Mouse (Mus musculus) heart, postnatal 0 days (tissue): ENCODE results near the gene Gga1. TPM values are rescaled to one million over a fixed set of nuclear protein-coding genes. Genes with fewer than 3 reads are reported as not detected.

Source experiments
- ATAC-seq: fragments of 200-750 bp; cut with Nextera tagmentation; 2 replicates; pipeline ENCODE4 v1.8.0; 2017; ENCODE audit warnings: low read depth, moderate number of reproducible peaks, moderate library complexity; ENCODE audit not compliant: insufficient read depth
- DNase-seq: peaks from one replicate; pipeline ENCODE4 v3.0.0-alpha.2; 2016; ENCODE audit warnings: low spot score
- H3K27ac ChIP-seq: fragments of 300-500 bp; sonication (generic); 2 replicates; pipeline ENCODE4 v1.5.1; 2014; ENCODE audit warnings: low read depth, mild to moderate bottlenecking
- H3K27me3 ChIP-seq: fragments of 300-500 bp; sonication (generic); 2 replicates; pipeline ENCODE4 v1.6.1; 2014; ENCODE audit warnings: low read length, mixed read lengths; ENCODE audit not compliant: control insufficient read depth, insufficient read depth
- H3K36me3 ChIP-seq: fragments of 300-500 bp; sonication (generic); replicated peaks from 2 replicates; pipeline ENCODE4 v1.6.1; 2014; ENCODE audit warnings: low read length, mixed read lengths; ENCODE audit not compliant: control insufficient read depth, insufficient read depth
- H3K4me1 ChIP-seq: fragments of 300-500 bp; sonication (generic); 2 replicates; pipeline ENCODE4 v1.6.1; 2014; ENCODE audit warnings: antibody characterized with exemption; ENCODE audit not compliant: control insufficient read depth, insufficient read depth
- H3K4me2 ChIP-seq: fragments of 300-500 bp; sonication (generic); 2 replicates; pipeline ENCODE4 v1.6.1; 2014; ENCODE audit warnings: low read depth, mild to moderate bottlenecking, low read length, moderate library complexity
- H3K4me3 ChIP-seq: fragments of 300-500 bp; sonication (generic); 2 replicates; pipeline ENCODE4 v1.5.1; 2014; ENCODE audit warnings: low read depth, low read length
- H3K9ac ChIP-seq: fragments of 300-500 bp; sonication (generic); replicated peaks from 2 replicates; pipeline ENCODE4 v1.6.1; 2014; ENCODE audit warnings: low read depth, low read length, mixed read lengths
- H3K9me3 ChIP-seq: fragments of 300-500 bp; sonication (generic); replicated peaks from 2 replicates; pipeline ENCODE4 v1.6.1; 2016; ENCODE audit warnings: low read length; ENCODE audit not compliant: control insufficient read depth
- CTCF ChIP-seq: IDR thresholded peaks from 2 replicates; pipeline ENCODE4 v1.5.1; 2016; ENCODE audit warnings: antibody characterized with exemption, control low read depth, low read depth
- EP300 ChIP-seq: IDR thresholded peaks from 2 replicates; pipeline ENCODE4 v1.6.1; 2016; ENCODE audit warnings: antibody characterized with exemption, low read depth
- WGBS: fragments of 180-500 bp; shearing (Covaris S2); extraction: QIAGEN DNeasy Blood & Tissue Kit; methylation state at CpG from one replicate; pipeline ENCODE4 v1.1.7; 2014; 5-methylcytosine and 5-hydroxymethylcytosine counted together
- polyA plus RNA-seq: library from polyadenylated mRNA; unstranded; fragments of >200 nt; fragmentation: Nextera tagmentation; extraction: Ambion mirVana; gene quantifications from 2 replicates; pipeline ENCODE4 v1.2.1, GENCODE M21; 2015
- total RNA-seq: library from RNA; depleted of rRNA; stranded (reverse); fragments of >200 nt; gene quantifications from 2 replicates; pipeline ENCODE4 v1.2.3, GENCODE M21; 2014; ENCODE audit warnings: low replicate concordance

The Gga1 gene
- total and polyA plus RNA-seq, 2 experiments from 2014 or later = 32.4 TPM

- TF ChIP-seq CTCF (no peak), EP300 (no peak)
- Histone ChIP-seq H3K4me2 (no peak overlapping the region), H3K9ac (no peak overlapping the region), H3K4me1 (peaks cover 4% of the 10 kb centered on the region; the same call in 1 of the 2 replicates), H3K27me3 (no peaks in the 10 kb centered on the region), H3K9me3 (no peaks in the 10 kb centered on the region), H3K27ac (no peak overlapping the region), H3K36me3 (no peaks in the 10 kb centered on the region), H3K4me3 (no peak overlapping the region)
- 51% methylated on average over 6 of the region's 6 CpGs for WGBS
- DNase-seq = no peak
- no peak for ATAC-seq
These were observed 17.3 kb upstream of the Gga1 start for GRCm38 (mm10) chr15:78859714-78860113.

GRCm38 (mm10) chr15:78862280-78862679 lies 14.7 kb upstream of the Gga1 start:
- no peaks in the 10 kb centered on the region for H3K27me3 ChIP-seq
- 80% methylated on average over 5 of the region's 5 CpGs for WGBS
- H3K4me2 ChIP-seq = no peak overlapping the region
- no peak for TF ChIP-seq CTCF
- TF ChIP-seq EP300 = no peak
- no peak overlapping the region for H3K27ac ChIP-seq
- no peak for DNase-seq
- H3K4me1 ChIP-seq = peaks cover 4% of the 10 kb centered on the region; the same call in 1 of the 2 replicates
- H3K36me3 ChIP-seq = no peaks in the 10 kb centered on the region
- no peaks in the 10 kb centered on the region for H3K9me3 ChIP-seq
- ATAC-seq = no peak
- H3K4me3 ChIP-seq = no peak overlapping the region
- H3K9ac ChIP-seq = no peak overlapping the region

GRCm38 (mm10) chr15:78863154-78863553 lies 13.8 kb upstream of the Gga1 start:
- Histone ChIP-seq H3K4me1 (peaks cover 4% of the 10 kb centered on the region; the same call in 1 of the 2 replicates), H3K27me3 (no peaks in the 10 kb centered on the region), H3K4me2 (no peak overlapping the region), H3K36me3 (no peaks in the 10 kb centered on the region), H3K27ac (no peak overlapping the region), H3K4me3 (no peak overlapping the region), H3K9me3 (no peaks in the 10 kb centered on the region), H3K9ac (no peak overlapping the region)
- DNase-seq (no peak), ATAC-seq (no peak)
- TF ChIP-seq EP300 = no peak
- no peak for TF ChIP-seq CTCF
- WGBS = 65% methylated on average over 2 of the region's 2 CpGs

- H3K36me3 ChIP-seq = no peaks in the 10 kb centered on the region
- H3K9ac ChIP-seq = no peak overlapping the region
- TF ChIP-seq CTCF (no peak), EP300 (no peak)
- H3K4me2 ChIP-seq = no peak overlapping the region
- 58% methylated on average over 13 of the region's 13 CpGs for WGBS
- H3K9me3 ChIP-seq = no peaks in the 10 kb centered on the region
- DNase-seq = no peak
- H3K27me3 ChIP-seq = no peaks in the 10 kb centered on the region
- peaks cover 4% of the 10 kb centered on the region; the same call in 1 of the 2 replicates for H3K4me1 ChIP-seq
- H3K27ac ChIP-seq = no peak overlapping the region
- no peak for ATAC-seq
- H3K4me3 ChIP-seq = no peak overlapping the region
These were observed 13.1 kb upstream of the Gga1 start for GRCm38 (mm10) chr15:78863852-78864253.

- TF ChIP-seq EP300 (no peak), CTCF (no peak)
- H3K4me3 ChIP-seq = no peak overlapping the region
- ATAC-seq = peak; percentile 75; the same call in 1 of the 2 replicates
- 33% methylated on average over 9 of the region's 9 CpGs for WGBS
- peak; percentile 62 for DNase-seq
- peaks cover 4% of the 10 kb centered on the region; the same call in 1 of the 2 replicates for H3K4me1 ChIP-seq
- peak overlapping the region; percentile 73 for H3K27ac ChIP-seq
- H3K9me3 ChIP-seq = no peaks in the 10 kb centered on the region
- H3K9ac ChIP-seq = no peak overlapping the region
- H3K36me3 ChIP-seq = no peaks in the 10 kb centered on the region
- no peak overlapping the region for H3K4me2 ChIP-seq
- no peaks in the 10 kb centered on the region for H3K27me3 ChIP-seq
These were observed 8.6 kb upstream of the Gga1 start for GRCm38 (mm10) chr15:78868398-78868797.

GRCm38 (mm10) chr15:78868826-78869233 lies 8.2 kb upstream of the Gga1 start:
- Histone ChIP-seq H3K9ac (no peak overlapping the region), H3K4me1 (0 out of 2 replicates have a peak, but pooled peaks cover 3% of the 10 kb centered on the region), H3K9me3 (no peaks in the 10 kb centered on the region), H3K27ac (peak overlapping the region; percentile 73), H3K4me2 (no peak overlapping the region), H3K4me3 (no peak overlapping the region), H3K36me3 (no peaks in the 10 kb centered on the region), H3K27me3 (no peaks in the 10 kb centered on the region)
- ATAC-seq (no peak), DNase-seq (no peak)
- no peak for TF ChIP-seq EP300
- no peak for TF ChIP-seq CTCF
- 57% methylated on average over 7 of the region's 7 CpGs for WGBS
